Mouse (Mus musculus) midbrain, embryonic 10.5 days (tissue): ENCODE results near the gene Pabpc4. TPM values are rescaled to one million over a fixed set of nuclear protein-coding genes. Genes with fewer than 3 reads are reported as not detected.

ENCODE experiments used
- DNase-seq: peaks from one replicate; pipeline ENCODE4 v3.0.0-alpha.2; 2017; ENCODE audit warnings: low spot score
- H3K27ac ChIP-seq: fragments of 300-500 bp; sonication (generic); replicated peaks from 2 replicates; pipeline ENCODE4 v1.5.1; 2016; ENCODE audit warnings: mild to moderate bottlenecking
- H3K27me3 ChIP-seq: fragments of 300-500 bp; sonication (generic); 2 replicates; pipeline ENCODE4 v1.6.1; 2016; ENCODE audit warnings: low read depth, mild to moderate bottlenecking; ENCODE audit not compliant: poor library complexity, severe bottlenecking
- H3K36me3 ChIP-seq: fragments of 300-500 bp; sonication (generic); 2 replicates; pipeline ENCODE4 v1.6.1; 2016; ENCODE audit warnings: mild to moderate bottlenecking, moderate library complexity
- H3K4me1 ChIP-seq: fragments of 300-500 bp; sonication (generic); 2 replicates; pipeline ENCODE4 v1.6.1; 2016
- H3K4me3 ChIP-seq: fragments of 300-500 bp; sonication (generic); 2 replicates; pipeline ENCODE4 v1.5.1; 2016; ENCODE audit warnings: mild to moderate bottlenecking, moderate library complexity
- H3K9me3 ChIP-seq: fragments of 300-500 bp; sonication (generic); replicated peaks from 2 replicates; pipeline ENCODE4 v1.6.1; 2016; ENCODE audit warnings: mild to moderate bottlenecking
- WGBS: fragments of 180-500 bp; shearing (Covaris S2); methylation state at CpG from one replicate; pipeline ENCODE4 v1.1.7; 2016; 5-methylcytosine and 5-hydroxymethylcytosine counted together
- polyA plus RNA-seq: library from polyadenylated mRNA; unstranded; fragments of >200 nt; fragmentation: Nextera tagmentation; extraction: Ambion mirVana; gene quantifications from 2 replicates; pipeline ENCODE4 v1.2.1, GENCODE M21; 2016

The Pabpc4 gene
- polyA plus RNA-seq, 1 experiment from 2014 or later = 48.3 TPM

- Histone ChIP-seq H3K4me3 (peak within 1 kb of the TSS; percentile 61), H3K27me3 (peaks cover 92% of the 10 kb centered on the region), H3K4me1 (peaks cover 33% of the 10 kb centered on the region), H3K27ac (peak within 1 kb of the TSS; percentile 72), H3K36me3 (no peaks in the 10 kb centered on the region), H3K9me3 (no peaks in the 10 kb centered on the region)
- peak; percentile 53 for DNase-seq
- WGBS = 1% methylated on average over 52 of the region's 52 CpGs
Observed at GRCm38 (mm10) chr4:123233492-123234084, 28.6 kb upstream of the Pabpc4 start, which contains the start of gene Heyl. Gene Heyl, plus strand, starts transcription at chr4:123233556.

GRCm38 (mm10) chr4:123235835-123236430 is 26.2 kb upstream of the Pabpc4 start:
- Histone ChIP-seq H3K27ac (peak overlapping the region; percentile 49; the same call in 1 of the 2 replicates), H3K4me1 (peaks cover 48% of the 10 kb centered on the region), H3K36me3 (no peaks in the 10 kb centered on the region), H3K9me3 (no peaks in the 10 kb centered on the region), H3K4me3 (no peak overlapping the region; the same call in 1 of the 2 replicates), H3K27me3 (peaks cover 97% of the 10 kb centered on the region)
- WGBS = 73% methylated on average over 9 of the region's 9 CpGs
- no peak for DNase-seq

GRCm38 (mm10) chr4:123236431-123237031 is 25.6 kb upstream of the Pabpc4 start:
- Histone ChIP-seq H3K4me3 (no peak overlapping the region), H3K27me3 (peaks cover 100% of the 10 kb centered on the region), H3K4me1 (peaks cover 48% of the 10 kb centered on the region), H3K9me3 (no peaks in the 10 kb centered on the region), H3K36me3 (no peaks in the 10 kb centered on the region), H3K27ac (0 out of 2 replicates have a peak overlapping the region, but pooled peaks have one; percentile 49)
- 88% methylated on average over 13 of the region's 13 CpGs for WGBS
- no peak for DNase-seq

- Histone ChIP-seq H3K36me3 (no peaks in the 10 kb centered on the region), H3K27me3 (peaks cover 89% of the 10 kb centered on the region), H3K27ac (no peak overlapping the region), H3K4me1 (peaks cover 46% of the 10 kb centered on the region), H3K9me3 (no peaks in the 10 kb centered on the region), H3K4me3 (no peak overlapping the region)
- 56% methylated on average over 6 of the region's 6 CpGs for WGBS
- no peak for DNase-seq
Observed at GRCm38 (mm10) chr4:123237386-123238266, 24.5 kb upstream of the Pabpc4 start.

GRCm38 (mm10) chr4:123239361-123240203 is 22.6 kb upstream of the Pabpc4 start:
- no peaks in the 10 kb centered on the region for H3K36me3 ChIP-seq
- no peaks in the 10 kb centered on the region for H3K9me3 ChIP-seq
- WGBS = 6% methylated on average over 58 of the region's 58 CpGs
- peaks cover 77% of the 10 kb centered on the region for H3K27me3 ChIP-seq
- peak overlapping the region; percentile 79 for H3K27ac ChIP-seq
- H3K4me1 ChIP-seq = peaks cover 32% of the 10 kb centered on the region
- H3K4me3 ChIP-seq = peak overlapping the region; percentile 49
- DNase-seq = peak; percentile 70

- Histone ChIP-seq H3K4me3 (no peak overlapping the region), H3K9me3 (no peaks in the 10 kb centered on the region), H3K27me3 (peaks cover 11% of the 10 kb centered on the region), H3K4me1 (peaks cover 10% of the 10 kb centered on the region), H3K27ac (no peak overlapping the region), H3K36me3 (no peaks in the 10 kb centered on the region)
- WGBS = 94% methylated on average over 7 of the region's 7 CpGs
- no peak for DNase-seq
Observed at GRCm38 (mm10) chr4:123246221-123246620, 15.9 kb upstream of the Pabpc4 start.

GRCm38 (mm10) chr4:123246651-123247050 is 15.5 kb upstream of the Pabpc4 start:
- 94% methylated on average over 5 of the region's 5 CpGs for WGBS
- Histone ChIP-seq H3K9me3 (no peaks in the 10 kb centered on the region), H3K36me3 (no peaks in the 10 kb centered on the region), H3K27ac (no peak overlapping the region), H3K4me1 (peaks cover 10% of the 10 kb centered on the region), H3K4me3 (no peak overlapping the region), H3K27me3 (0 out of 2 replicates have a peak, but pooled peaks cover 8% of the 10 kb centered on the region)
- no peak for DNase-seq

GRCm38 (mm10) chr4:123247147-123247880 is 14.8 kb upstream of the Pabpc4 start:
- 0 out of 2 replicates have a peak, but pooled peaks cover 8% of the 10 kb centered on the region for H3K27me3 ChIP-seq
- no peak for DNase-seq
- H3K27ac ChIP-seq = peak overlapping the region; percentile 7; the same call in 1 of the 2 replicates
- peaks cover 10% of the 10 kb centered on the region for H3K4me1 ChIP-seq
- H3K4me3 ChIP-seq = no peak overlapping the region
- WGBS = 80% methylated on average over 7 of the region's 7 CpGs
- no peaks in the 10 kb centered on the region for H3K36me3 ChIP-seq
- no peaks in the 10 kb centered on the region for H3K9me3 ChIP-seq

- peaks cover 10% of the 10 kb centered on the region for H3K4me1 ChIP-seq
- H3K9me3 ChIP-seq = no peaks in the 10 kb centered on the region
- DNase-seq = no peak
- no peaks in the 10 kb centered on the region for H3K27me3 ChIP-seq
- H3K27ac ChIP-seq = no peak overlapping the region
- 78% methylated on average over 7 of the region's 7 CpGs for WGBS
- H3K36me3 ChIP-seq = no peaks in the 10 kb centered on the region
- no peak overlapping the region for H3K4me3 ChIP-seq
Observed at GRCm38 (mm10) chr4:123248971-123249567, 13.1 kb upstream of the Pabpc4 start.

GRCm38 (mm10) chr4:123252214-123252613 is 9.9 kb upstream of the Pabpc4 start:
- DNase-seq = no peak
- Histone ChIP-seq H3K4me1 (peaks cover 7% of the 10 kb centered on the region), H3K27ac (no peak overlapping the region), H3K4me3 (no peak overlapping the region), H3K36me3 (no peaks in the 10 kb centered on the region), H3K9me3 (no peaks in the 10 kb centered on the region), H3K27me3 (no peaks in the 10 kb centered on the region)
- 86% methylated on average over 5 of the region's 5 CpGs for WGBS

- Histone ChIP-seq H3K27me3 (no peaks in the 10 kb centered on the region), H3K9me3 (no peaks in the 10 kb centered on the region), H3K4me1 (no peaks in the 10 kb centered on the region), H3K4me3 (no peak overlapping the region), H3K36me3 (no peaks in the 10 kb centered on the region), H3K27ac (no peak overlapping the region)
- WGBS = 35% methylated on average over 5 of the region's 5 CpGs
- no peak for DNase-seq
Observed at GRCm38 (mm10) chr4:123254617-123255016, 7.5 kb upstream of the Pabpc4 start.
